Mouse (Mus musculus) lung, postnatal 0 days (tissue): ENCODE results near the gene Tes3-ps.

Experiments used
- CTCF ChIP-seq: IDR thresholded peaks from 2 replicates; pipeline ENCODE4 v1.5.1; 2016; ENCODE audit warnings: antibody characterized with exemption, mild to moderate bottlenecking
- EP300 ChIP-seq: IDR thresholded peaks from 2 replicates; pipeline ENCODE4 v1.6.1; 2016; ENCODE audit warnings: antibody characterized with exemption, mild to moderate bottlenecking, control low read depth

DNA sequence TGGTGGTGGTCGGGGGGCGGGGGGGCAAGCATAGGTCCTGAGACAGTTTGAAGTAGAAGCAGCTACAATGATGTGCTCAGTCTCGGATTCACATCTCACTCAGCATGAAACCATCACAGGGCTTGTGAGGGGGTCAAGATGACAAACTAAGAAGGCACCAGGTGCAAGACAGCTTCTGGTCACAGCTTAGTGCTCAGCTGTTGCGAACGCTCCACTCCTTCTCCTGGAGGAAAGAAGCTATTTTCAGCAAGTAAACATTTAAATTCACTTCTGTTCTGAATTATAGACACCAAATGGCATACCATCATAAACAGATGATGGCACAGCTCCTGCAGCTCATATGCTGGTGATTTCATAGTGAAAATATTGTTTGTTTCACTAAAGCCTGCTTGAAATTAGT lies 7.7 kb upstream of the Tes3-ps start:
- TF ChIP-seq CTCF, result no peak
- no peak for TF ChIP-seq EP300
